ENCODE assay signal across 8 mouse cellular contexts in the genomic region with DNA sequence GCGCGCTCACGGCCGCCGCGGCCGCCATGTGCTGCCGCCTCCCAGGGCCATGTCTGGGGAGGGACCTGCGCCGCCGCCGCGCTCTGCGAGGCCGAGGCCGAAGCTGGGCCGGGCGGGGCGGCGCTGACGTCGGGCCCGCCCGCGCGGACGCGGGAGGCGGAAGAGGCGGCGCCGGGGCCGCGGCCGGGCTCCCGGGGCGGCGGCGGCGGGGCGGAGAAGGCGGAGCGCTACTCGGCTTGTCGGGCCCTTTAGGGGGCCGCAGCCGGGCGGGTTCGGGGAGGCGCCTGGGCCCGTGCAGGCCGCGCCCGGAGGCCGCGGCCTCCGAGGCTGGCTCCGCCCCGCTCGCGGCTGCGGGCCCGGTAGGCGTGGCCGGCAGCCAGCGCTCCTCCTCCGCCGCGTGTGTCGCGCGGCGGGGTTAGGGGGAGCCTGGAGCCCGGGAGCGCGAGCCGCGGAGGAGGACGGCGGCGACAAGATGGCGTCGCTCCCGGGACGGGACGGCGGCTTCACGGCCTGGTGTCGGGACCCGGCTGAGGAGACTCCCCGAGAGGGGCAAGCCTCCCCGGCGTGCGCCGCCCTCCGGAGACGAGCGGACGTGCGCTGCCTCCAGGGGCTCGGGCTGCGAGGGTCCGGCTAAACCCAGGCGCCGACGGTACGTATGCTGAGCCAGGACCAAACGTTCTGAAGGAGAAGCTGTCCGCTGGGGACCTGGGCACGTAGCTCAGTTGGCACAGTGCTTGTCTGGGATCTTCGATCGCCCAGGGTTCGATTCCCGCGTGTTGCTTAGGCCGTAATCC. TPM values are rescaled to one million over a fixed set of nuclear protein-coding genes. Genes with fewer than 3 reads are reported as not detected.
DNase-seq lines count a peak whose midpoint lies in the region; ATAC-seq and TF ChIP-seq lines count a peak whose summit lies in the region.

A gene (minus strand): TSS at position 62 of the 794 bp plus-strand sequence.

- peak within 1 kb of the TSS; percentile 94 for H3K9ac ChIP-seq in hindbrain, postnatal 0 days (replicated peaks; ENCODE audit: low read length)

- H3K4me2 ChIP-seq in hindbrain, postnatal 0 days (ENCODE audit: low read depth, low read length): peak within 1 kb of the TSS; percentile 97

- DNase-seq in ZHBTc4 (ENCODE audit: low read depth, low spot score): peak; percentile 88
- peak; percentile 75 to 84 for DNase-seq in gastrocnemius, adult 8-10 months (ENCODE audit: low spot score in 2 of 2)
- peak; percentile 93 for DNase-seq in hindbrain, postnatal 0 days (ENCODE audit: low spot score)
- DNase-seq in left cerebral cortex, adult 18-20 months (ENCODE audit: low spot score in 2 of 2): peak; percentile 75 to 85
- peak; percentile 87 to 92 for DNase-seq in lung, postnatal 4 days
- peak; percentile 91 for DNase-seq in retina, postnatal 1 day
- DNase-seq in thymus, postnatal 4 days: peak; percentile 88

- H3K4me3 ChIP-seq in hindbrain, postnatal 0 days (ENCODE audit: low read length): peak within 1 kb of the TSS; percentile 85

- H3K4me1 ChIP-seq in hindbrain, postnatal 0 days (ENCODE audit: insufficient read depth, low read length): peaks cover 22% of the 10 kb centered on the region

- peak; percentile 26 for ATAC-seq in common myeloid progenitor, adult 5-6 weeks (replicated peaks; ENCODE audit: low read depth, poor library complexity, severe bottlenecking)
- ATAC-seq in hindbrain, postnatal 0 days: peak; percentile 91

- under 1% methylated on average over 95 of the region's 116 CpGs for WGBS in hindbrain, postnatal 0 days

- H3K9me3 ChIP-seq in hindbrain, postnatal 0 days (ENCODE audit: low read length): no peaks in the 10 kb centered on the region

- H3K27ac ChIP-seq in hindbrain, postnatal 0 days: peak within 1 kb of the TSS; percentile 99

- no peaks in the 10 kb centered on the region for H3K27me3 ChIP-seq in hindbrain, postnatal 0 days (ENCODE audit: insufficient read depth, low read length)

- H3K36me3 ChIP-seq in hindbrain, postnatal 0 days (ENCODE audit: insufficient read depth, low read length): no peaks in the 10 kb centered on the region

- TF ChIP-seq CTCF in hindbrain, postnatal 0 days (IDR thresholded peaks at IDR 0.05; ENCODE audit: low read depth): peak; percentile 42

RNA-seq across cellular contexts. Expression of the gene that starts here (rescaled TPM):
- 126 and 134 TPM in 2 replicates for total RNA-seq in common myeloid progenitor, adult 5-6 weeks (2017)
- total RNA-seq in gastrocnemius, adult 8-10 months (2022): 100 to 1,000 TPM; 110 to 144 (median 118) TPM
- 68.3 and 76.3 TPM in 2 replicates for total RNA-seq in hindbrain, postnatal 0 days (2014; rRNA removed)
- polyA plus RNA-seq in hindbrain, postnatal 0 days (2015; fragmentation: Nextera tagmentation; extraction: Ambion mirVana): 10.3 and 11.1 TPM in 2 replicates
- 100 to 1,000 TPM; 106 to 111 TPM for total RNA-seq in left cerebral cortex, adult 18-20 months (2021)

Comparison
In these comparisons a context has a peak if more than half of its experiments do, and no peak if none do; other contexts are left out.
1. Peak in every context shown above with its lines: DNase-seq, ATAC-seq, H3K4me3 ChIP-seq and H3K27ac ChIP-seq.